Mouse (Mus musculus): ENCODE results near the gene Junb. TPM values are rescaled to one million over a fixed set of nuclear protein-coding genes. Genes with fewer than 3 reads are reported as not detected.

The Junb gene
- polyA plus RNA-seq (2014; fragmentation: Illumina TruSeq; extraction: RNeasy Lipid Tissue Mini Kit (QIAGEN cat#74804); ENCODE audit: low read depth, low replicate concordance): 0.50 TPM

GRCm38 (mm10) chr8:84978248-84978940 lies at the start of gene Junb:
Junb (minus strand) TSS chr8:84978718.

GRCm38 (mm10) chr8:85026670-85027515 lies 48.4 kb upstream of the Junb start, which contains the start of gene Trir:
Trir (plus strand) TSS chr8:85026823.

GRCm38 (mm10) chr8:85025098-85025932 lies 46.8 kb upstream of the Junb start, which contains the start of gene Asna1:
Asna1 (minus strand) TSS chr8:85025281.

GRCm38 (mm10) chr8:85014431-85014830 lies 35.9 kb upstream of the Junb start, which contains the start of gene Best2:
Best2 (minus strand) TSS chr8:85014531.

GRCm38 (mm10) chr8:84990349-84990748 lies 11.8 kb upstream of the Junb start, which contains the start of gene Hook2:
Hook2 (plus strand) TSS chr8:84990603.

GRCm38 (mm10) chr8:84969241-84970134 lies 9.0 kb downstream of the Junb start, which contains the start of the genes Gm49661, Prdx2 and Rnaseh2a:
Gm49661 (minus strand) TSS chr8:84969433.
Prdx2 (plus strand) TSS chr8:84969587.
Rnaseh2a (minus strand) TSS chr8:84969767.

GRCm38 (mm10) chr8:84946528-84947240 lies 31.8 kb downstream of the Junb start, which contains the start of gene Rtbdn:
Rtbdn (plus strand) TSS chr8:84946991.

GRCm38 (mm10) chr8:84936962-84937546 lies 41.5 kb downstream of the Junb start, which contains the start of gene Mast1:
Mast1 (minus strand) TSS chr8:84937359.

Other genes starting within 250 kb of the Junb start
- gene Nfix, start 178.4 kb downstream of the Junb start, polyA plus RNA-seq (2014; fragmentation: Illumina TruSeq; extraction: RNeasy Lipid Tissue Mini Kit (QIAGEN cat#74804); ENCODE audit: low read depth, low replicate concordance): 13.6 TPM
- gene Dand5, start 155.9 kb downstream of the Junb start, polyA plus RNA-seq (2014; fragmentation: Illumina TruSeq; extraction: RNeasy Lipid Tissue Mini Kit (QIAGEN cat#74804); ENCODE audit: low read depth, low replicate concordance): 1.3 TPM
- 0.74 TPM for gene Gadd45gip1, start 147.2 kb downstream of the Junb start, polyA plus RNA-seq (2014; fragmentation: Illumina TruSeq; extraction: RNeasy Lipid Tissue Mini Kit (QIAGEN cat#74804); ENCODE audit: low read depth, low replicate concordance)
- 9.8 TPM for gene Rad23a, start 138.1 kb downstream of the Junb start, polyA plus RNA-seq (2014; fragmentation: Illumina TruSeq; extraction: RNeasy Lipid Tissue Mini Kit (QIAGEN cat#74804); ENCODE audit: low read depth, low replicate concordance)
- 778 TPM for gene Calr, start 131.8 kb downstream of the Junb start, polyA plus RNA-seq (2014; fragmentation: Illumina TruSeq; extraction: RNeasy Lipid Tissue Mini Kit (QIAGEN cat#74804); ENCODE audit: low read depth, low replicate concordance)
- gene Farsa, start 121.7 kb downstream of the Junb start, polyA plus RNA-seq (2014; fragmentation: Illumina TruSeq; extraction: RNeasy Lipid Tissue Mini Kit (QIAGEN cat#74804); ENCODE audit: low read depth, low replicate concordance): 2.9 TPM
- gene Syce2, start 106.6 kb downstream of the Junb start, polyA plus RNA-seq (2014; fragmentation: Illumina TruSeq; extraction: RNeasy Lipid Tissue Mini Kit (QIAGEN cat#74804); ENCODE audit: low read depth, low replicate concordance): 1.8 TPM
- 511 TPM for gene Gcdh, start 84.8 kb downstream of the Junb start, polyA plus RNA-seq (2014; fragmentation: Illumina TruSeq; extraction: RNeasy Lipid Tissue Mini Kit (QIAGEN cat#74804); ENCODE audit: low read depth, low replicate concordance)
- gene Klf1, start 76.8 kb downstream of the Junb start, polyA plus RNA-seq (2014; fragmentation: Illumina TruSeq; extraction: RNeasy Lipid Tissue Mini Kit (QIAGEN cat#74804); ENCODE audit: low read depth, low replicate concordance): 1.0 TPM
- 9.4 TPM for gene Dnase2a, start 70.2 kb downstream of the Junb start, polyA plus RNA-seq (2014; fragmentation: Illumina TruSeq; extraction: RNeasy Lipid Tissue Mini Kit (QIAGEN cat#74804); ENCODE audit: low read depth, low replicate concordance)
- not detected for gene Mast1, start 41.4 kb downstream of the Junb start, polyA plus RNA-seq (2014; fragmentation: Illumina TruSeq; extraction: RNeasy Lipid Tissue Mini Kit (QIAGEN cat#74804); ENCODE audit: low read depth, low replicate concordance)
- not detected for gene Rtbdn, start 31.7 kb downstream of the Junb start, polyA plus RNA-seq (2014; fragmentation: Illumina TruSeq; extraction: RNeasy Lipid Tissue Mini Kit (QIAGEN cat#74804); ENCODE audit: low read depth, low replicate concordance)
- not detected for gene Gm49661, start 9.3 kb downstream of the Junb start, polyA plus RNA-seq (2014; fragmentation: Illumina TruSeq; extraction: RNeasy Lipid Tissue Mini Kit (QIAGEN cat#74804); ENCODE audit: low read depth, low replicate concordance)
- gene Prdx2, start 9.1 kb downstream of the Junb start, polyA plus RNA-seq (2014; fragmentation: Illumina TruSeq; extraction: RNeasy Lipid Tissue Mini Kit (QIAGEN cat#74804); ENCODE audit: low read depth, low replicate concordance): 42.1 TPM
- 2.5 TPM for gene Rnaseh2a, start 9.0 kb downstream of the Junb start, polyA plus RNA-seq (2014; fragmentation: Illumina TruSeq; extraction: RNeasy Lipid Tissue Mini Kit (QIAGEN cat#74804); ENCODE audit: low read depth, low replicate concordance)
- gene Hook2, start 11.9 kb upstream of the Junb start, polyA plus RNA-seq (2014; fragmentation: Illumina TruSeq; extraction: RNeasy Lipid Tissue Mini Kit (QIAGEN cat#74804); ENCODE audit: low read depth, low replicate concordance): 4.8 TPM
- not detected for gene Best2, start 35.8 kb upstream of the Junb start, polyA plus RNA-seq (2014; fragmentation: Illumina TruSeq; extraction: RNeasy Lipid Tissue Mini Kit (QIAGEN cat#74804); ENCODE audit: low read depth, low replicate concordance)
- 7.6 TPM for gene Asna1, start 46.6 kb upstream of the Junb start, polyA plus RNA-seq (2014; fragmentation: Illumina TruSeq; extraction: RNeasy Lipid Tissue Mini Kit (QIAGEN cat#74804); ENCODE audit: low read depth, low replicate concordance)
- 16.7 TPM for gene Trir, start 48.1 kb upstream of the Junb start, polyA plus RNA-seq (2014; fragmentation: Illumina TruSeq; extraction: RNeasy Lipid Tissue Mini Kit (QIAGEN cat#74804); ENCODE audit: low read depth, low replicate concordance)
- gene Tnpo2, start 58.2 kb upstream of the Junb start, polyA plus RNA-seq (2014; fragmentation: Illumina TruSeq; extraction: RNeasy Lipid Tissue Mini Kit (QIAGEN cat#74804); ENCODE audit: low read depth, low replicate concordance): 5.4 TPM
- 2.5 TPM for gene Fbxw9, start 81.3 kb upstream of the Junb start, polyA plus RNA-seq (2014; fragmentation: Illumina TruSeq; extraction: RNeasy Lipid Tissue Mini Kit (QIAGEN cat#74804); ENCODE audit: low read depth, low replicate concordance)
- gene Gm5741, start 89.3 kb upstream of the Junb start, polyA plus RNA-seq (2014; fragmentation: Illumina TruSeq; extraction: RNeasy Lipid Tissue Mini Kit (QIAGEN cat#74804); ENCODE audit: low read depth, low replicate concordance): not detected
- gene Dhps, start 93.0 kb upstream of the Junb start, polyA plus RNA-seq (2014; fragmentation: Illumina TruSeq; extraction: RNeasy Lipid Tissue Mini Kit (QIAGEN cat#74804); ENCODE audit: low read depth, low replicate concordance): 7.5 TPM
- gene Wdr83os, start 102.0 kb upstream of the Junb start, polyA plus RNA-seq (2014; fragmentation: Illumina TruSeq; extraction: RNeasy Lipid Tissue Mini Kit (QIAGEN cat#74804); ENCODE audit: low read depth, low replicate concordance): 11.6 TPM
- gene Wdr83, start 102.6 kb upstream of the Junb start, polyA plus RNA-seq (2014; fragmentation: Illumina TruSeq; extraction: RNeasy Lipid Tissue Mini Kit (QIAGEN cat#74804); ENCODE audit: low read depth, low replicate concordance): 2.8 TPM
- 12.2 TPM for gene Man2b1, start 104.6 kb upstream of the Junb start, polyA plus RNA-seq (2014; fragmentation: Illumina TruSeq; extraction: RNeasy Lipid Tissue Mini Kit (QIAGEN cat#74804); ENCODE audit: low read depth, low replicate concordance)
- gene Zfp791, start 144.4 kb upstream of the Junb start, polyA plus RNA-seq (2014; fragmentation: Illumina TruSeq; extraction: RNeasy Lipid Tissue Mini Kit (QIAGEN cat#74804); ENCODE audit: low read depth, low replicate concordance): 1.7 TPM
- not detected for gene Cks1brt, start 173.2 kb upstream of the Junb start, polyA plus RNA-seq (2014; fragmentation: Illumina TruSeq; extraction: RNeasy Lipid Tissue Mini Kit (QIAGEN cat#74804); ENCODE audit: low read depth, low replicate concordance)
- gene Olfr371, start 247.3 kb upstream of the Junb start, polyA plus RNA-seq (2014; fragmentation: Illumina TruSeq; extraction: RNeasy Lipid Tissue Mini Kit (QIAGEN cat#74804); ENCODE audit: low read depth, low replicate concordance): not detected

Data from liver, adult 10 weeks (tissue).